Mouse (Mus musculus) cerebral cortex, adult 2 months (tissue): ENCODE results near the gene Tshz2.

ENCODE experiments used
- WGBS: fragments of 180-500 bp; shearing (Covaris S2); methylation state at CpG from one replicate; pipeline ENCODE4 v1.1.7; 2018; 5-methylcytosine and 5-hydroxymethylcytosine counted together

The Tshz2 gene

GRCm38 (mm10) chr2:170007426-170007958 is 374.7 kb downstream of the Tshz2 start:
- 91% methylated on average over 6 of the region's 6 CpGs for WGBS

- 36% methylated on average over 11 of the region's 11 CpGs for WGBS
Observed at GRCm38 (mm10) chr2:170009729-170010128, 376.9 kb downstream of the Tshz2 start.

- WGBS: 53% methylated on average over 8 of the region's 8 CpGs
Observed at GRCm38 (mm10) chr2:170011858-170012257, 379.0 kb downstream of the Tshz2 start.

- 64% methylated on average over 6 of the region's 6 CpGs for WGBS
Observed at GRCm38 (mm10) chr2:170017302-170017701, 384.5 kb downstream of the Tshz2 start.

GRCm38 (mm10) chr2:170017926-170018325 is 385.1 kb downstream of the Tshz2 start:
- 85% methylated on average over 7 of the region's 7 CpGs for WGBS

- 71% methylated on average over 5 of the region's 5 CpGs for WGBS
Observed at GRCm38 (mm10) chr2:170022953-170023352, 390.1 kb downstream of the Tshz2 start.

- WGBS: 75% methylated on average over 9 of the region's 9 CpGs
Observed at GRCm38 (mm10) chr2:170023741-170024140, 390.9 kb downstream of the Tshz2 start.

GRCm38 (mm10) chr2:170024939-170025338 is 392.1 kb downstream of the Tshz2 start:
- 85% methylated on average over 8 of the region's 8 CpGs for WGBS

GRCm38 (mm10) chr2:170025896-170026295 is 393.1 kb downstream of the Tshz2 start:
- WGBS: 96% methylated on average over 6 of the region's 6 CpGs

GRCm38 (mm10) chr2:170027837-170028236 is 395.0 kb downstream of the Tshz2 start:
- 92% methylated on average over 7 of the region's 7 CpGs for WGBS

GRCm38 (mm10) chr2:170028488-170029303 is 395.9 kb downstream of the Tshz2 start:
- 54% methylated on average over 24 of the region's 24 CpGs for WGBS

GRCm38 (mm10) chr2:170029304-170029856 is 396.6 kb downstream of the Tshz2 start:
- WGBS: 75% methylated on average over 10 of the region's 10 CpGs

GRCm38 (mm10) chr2:170031226-170031625 is 398.4 kb downstream of the Tshz2 start:
- WGBS: 77% methylated on average over 12 of the region's 12 CpGs

GRCm38 (mm10) chr2:170031872-170032271 is 399.1 kb downstream of the Tshz2 start:
- 73% methylated on average over 8 of the region's 8 CpGs for WGBS

GRCm38 (mm10) chr2:170033219-170033618 is 400.4 kb downstream of the Tshz2 start:
- 65% methylated on average over 5 of the region's 5 CpGs for WGBS

- WGBS: 98% methylated on average over 11 of the region's 11 CpGs
Observed at GRCm38 (mm10) chr2:170034794-170035193, 402.0 kb downstream of the Tshz2 start.

- WGBS: 24% methylated on average over 11 of the region's 11 CpGs
Observed at GRCm38 (mm10) chr2:170036791-170037241, 404.0 kb downstream of the Tshz2 start.

- 28% methylated on average over 13 of the region's 13 CpGs for WGBS
Observed at GRCm38 (mm10) chr2:170037346-170037745, 404.5 kb downstream of the Tshz2 start.

GRCm38 (mm10) chr2:170039772-170040171 is 407.0 kb downstream of the Tshz2 start:
- WGBS: 53% methylated on average over 14 of the region's 14 CpGs

- WGBS: 73% methylated on average over 9 of the region's 9 CpGs
Observed at GRCm38 (mm10) chr2:170041101-170041500, 408.3 kb downstream of the Tshz2 start.

- WGBS: 82% methylated on average over 12 of the region's 12 CpGs
Observed at GRCm38 (mm10) chr2:170042471-170043213, 409.8 kb downstream of the Tshz2 start.

GRCm38 (mm10) chr2:170043290-170043689 is 410.5 kb downstream of the Tshz2 start:
- 83% methylated on average over 7 of the region's 10 CpGs for WGBS
